Mouse (Mus musculus) heart, adult 2 months (tissue): ENCODE results near the gene Sgsm3.

Source experiments
- CTCF ChIP-seq: fragments of 200-600 bp; IDR thresholded peaks from 2 replicates; pipeline ENCODE4 v1.8.1; 2022; ENCODE audit warnings: antibody characterized with exemption, mild to moderate bottlenecking, moderate library complexity
- POLR2A ChIP-seq: fragments of 200-500 bp; IDR thresholded peaks from 2 replicates; pipeline ENCODE4 v1.6.1; 2011; ENCODE audit warnings: mild to moderate bottlenecking, low read depth, low read length, control low read depth; ENCODE audit not compliant: insufficient read depth

DNA sequence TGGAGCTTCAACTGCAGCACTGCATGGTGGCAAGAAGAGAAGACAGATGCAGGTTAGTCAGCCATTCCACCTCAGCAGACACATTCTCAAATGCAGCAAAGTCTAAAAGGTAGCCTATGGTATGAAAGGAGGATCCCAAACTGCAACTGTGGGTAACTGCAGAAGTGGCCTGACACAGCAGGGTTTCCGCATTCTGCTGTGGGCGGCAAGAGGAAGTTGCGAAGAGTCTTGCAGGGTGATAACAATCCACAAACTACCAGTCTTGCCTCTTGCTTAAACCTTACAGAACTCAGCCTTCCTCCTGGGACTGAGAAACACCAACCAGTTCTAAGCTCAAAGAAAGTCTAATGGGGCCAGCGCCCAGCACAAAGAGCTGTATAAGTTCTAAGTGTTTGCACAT, 67.8 kb downstream of the Sgsm3 start:
- TF ChIP-seq CTCF (no peak), POLR2A (no peak)
